Mouse (Mus musculus) midbrain, embryonic 11.5 days (tissue): ENCODE results near the gene Trpv6. TPM values are rescaled to one million over a fixed set of nuclear protein-coding genes. Genes with fewer than 3 reads are reported as not detected.
A peak's percentile ranks its signal among the peaks of the same experiment; 100 is the strongest.

Source experiments
- ATAC-seq: fragments of 200-750 bp; cut with Nextera tagmentation; 2 replicates; pipeline ENCODE4 v1.8.0; 2017; ENCODE audit warnings: moderate TSS enrichment, moderate library complexity; ENCODE audit not compliant: low FRiP score
- DNase-seq: peaks from one replicate; pipeline ENCODE4 v3.0.0; 2015; ENCODE audit warnings: low spot score; ENCODE audit errors: missing footprints
- H3K27ac ChIP-seq: fragments of 300-500 bp; sonication (generic); 2 replicates; pipeline ENCODE4 v1.5.1; 2014; ENCODE audit warnings: low read depth, low read length
- H3K27me3 ChIP-seq: fragments of 300-500 bp; sonication (generic); 2 replicates; pipeline ENCODE4 v1.6.1; 2014; ENCODE audit warnings: mild to moderate bottlenecking, low read length, moderate library complexity, mixed read lengths; ENCODE audit not compliant: control insufficient read depth, insufficient read depth
- H3K36me3 ChIP-seq: fragments of 300-500 bp; sonication (generic); 2 replicates; pipeline ENCODE4 v1.6.1; 2014; ENCODE audit warnings: mild to moderate bottlenecking, low read length, moderate library complexity, mixed read lengths; ENCODE audit not compliant: control insufficient read depth, insufficient read depth
- H3K4me1 ChIP-seq: fragments of 300-500 bp; sonication (generic); 2 replicates; pipeline ENCODE4 v1.6.1; 2014; ENCODE audit warnings: low read length; ENCODE audit not compliant: control insufficient read depth, insufficient read depth
- H3K4me2 ChIP-seq: fragments of 300-500 bp; sonication (generic); 2 replicates; pipeline ENCODE4 v1.6.1; 2014; ENCODE audit warnings: mild to moderate bottlenecking, moderate library complexity
- H3K4me3 ChIP-seq: fragments of 300-500 bp; sonication (generic); 2 replicates; pipeline ENCODE4 v1.5.1; 2014; ENCODE audit warnings: low read depth, low read length
- H3K9ac ChIP-seq: fragments of 300-500 bp; sonication (generic); 2 replicates; pipeline ENCODE4 v1.6.1; 2014; ENCODE audit warnings: low read length
- H3K9me3 ChIP-seq: fragments of 300-500 bp; sonication (generic); 2 replicates; pipeline ENCODE4 v1.6.1; 2016; ENCODE audit warnings: low read length; ENCODE audit not compliant: control insufficient read depth
- WGBS: fragments of 180-500 bp; shearing (Covaris S2); extraction: QIAGEN DNeasy Blood & Tissue Kit; methylation state at CpG from one replicate; pipeline ENCODE4 v1.1.7; 2014; 5-methylcytosine and 5-hydroxymethylcytosine counted together
- polyA plus RNA-seq: library from polyadenylated mRNA; unstranded; fragments of >200 nt; fragmentation: Nextera tagmentation; extraction: Ambion mirVana; gene quantifications from 2 replicates; pipeline ENCODE4 v1.2.1, GENCODE M21; 2014

Gene Trpv6
- polyA plus RNA-seq, 1 experiment from 2014 or later, result 0.27 TPM

DNA sequence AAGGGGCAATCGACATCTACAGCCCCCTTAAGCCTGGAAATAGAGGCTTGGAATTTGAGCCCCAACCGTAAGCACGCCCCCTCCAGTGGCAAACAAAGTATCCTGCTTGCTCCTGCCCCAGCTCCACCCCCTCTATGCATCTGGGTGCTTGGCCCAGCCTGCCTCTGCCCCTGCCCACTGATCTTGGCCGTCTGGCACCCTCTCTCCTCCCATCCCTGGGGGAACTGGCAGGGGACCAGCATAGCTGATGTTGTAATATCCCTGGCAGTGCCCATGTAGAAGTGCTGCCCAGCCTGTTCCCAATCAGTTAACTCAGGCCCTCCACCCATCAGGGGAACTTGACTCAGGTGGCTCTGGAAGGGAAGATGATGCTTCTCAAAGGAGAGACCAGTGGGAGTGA, 30.0 kb downstream of the Trpv6 start:
- 1% methylated on average over 4 of the region's 4 CpGs for WGBS

GRCm38 (mm10) chr6:41605794-41606104, 30.5 kb downstream of the Trpv6 start:
- H3K4me2 ChIP-seq, result peak overlapping the region; percentile 88
- H3K9ac ChIP-seq, result peak overlapping the region; percentile 72
- no peaks in the 10 kb centered on the region for H3K27me3 ChIP-seq
- no peak for DNase-seq
- ATAC-seq, result no peak
- H3K27ac ChIP-seq, result peak overlapping the region; percentile 68; the same call in 1 of the 2 replicates
- peak overlapping the region; percentile 65 for H3K4me3 ChIP-seq
- H3K4me1 ChIP-seq, result peaks cover 9% of the 10 kb centered on the region; the same call in 1 of the 2 replicates
- H3K36me3 ChIP-seq, result no peaks in the 10 kb centered on the region
- WGBS, result 0% methylated on average over 7 of the region's 7 CpGs
- H3K9me3 ChIP-seq, result no peaks in the 10 kb centered on the region

More for the DNA sequence above, 30.0 kb downstream of the Trpv6 start:
- Histone ChIP-seq H3K4me1 (peaks cover 9% of the 10 kb centered on the region; the same call in 1 of the 2 replicates), H3K36me3 (no peaks in the 10 kb centered on the region), H3K4me2 (peak overlapping the region; percentile 88), H3K27me3 (no peaks in the 10 kb centered on the region), H3K27ac (no peak overlapping the region), H3K9me3 (no peaks in the 10 kb centered on the region), H3K9ac (peak overlapping the region; percentile 72), H3K4me3 (peak overlapping the region; percentile 65)
- ATAC-seq, result peak; percentile 3; the same call in 1 of the 2 replicates
- DNase-seq, result no peak

GRCm38 (mm10) chr6:41605061-41605793, 31.0 kb downstream of the Trpv6 start, which contains the start of gene Ephb6:
Gene Ephb6, plus strand, starts transcription at chr6:41605482.
- no peaks in the 10 kb centered on the region for H3K36me3 ChIP-seq
- H3K4me2 ChIP-seq, result peak within 1 kb of the TSS; percentile 88
- H3K9me3 ChIP-seq, result no peaks in the 10 kb centered on the region
- ATAC-seq, result peak; percentile 95
- peak within 1 kb of the TSS; percentile 65 for H3K4me3 ChIP-seq
- peak within 1 kb of the TSS; percentile 68 for H3K27ac ChIP-seq
- WGBS, result under 1% methylated on average over 66 of the region's 68 CpGs
- DNase-seq, result peak; percentile 97
- H3K27me3 ChIP-seq, result no peaks in the 10 kb centered on the region
- peak within 1 kb of the TSS; percentile 72 for H3K9ac ChIP-seq
- H3K4me1 ChIP-seq, result peaks cover 9% of the 10 kb centered on the region; the same call in 1 of the 2 replicates

- peak overlapping the region; percentile 72 for H3K9ac ChIP-seq
- H3K27me3 ChIP-seq, result no peaks in the 10 kb centered on the region
- H3K4me2 ChIP-seq, result peak overlapping the region; percentile 88
- H3K9me3 ChIP-seq, result no peaks in the 10 kb centered on the region
- peak overlapping the region; percentile 65 for H3K4me3 ChIP-seq
- WGBS, result under 1% methylated on average over 23 of the region's 23 CpGs
- H3K4me1 ChIP-seq, result peaks cover 9% of the 10 kb centered on the region; the same call in 1 of the 2 replicates
- peak; percentile 98 for DNase-seq
- ATAC-seq, result peak; percentile 70
- H3K36me3 ChIP-seq, result no peaks in the 10 kb centered on the region
- peak overlapping the region; percentile 68; the same call in 1 of the 2 replicates for H3K27ac ChIP-seq
Observed at GRCm38 (mm10) chr6:41604401-41605050, 31.7 kb downstream of the Trpv6 start.

DNA sequence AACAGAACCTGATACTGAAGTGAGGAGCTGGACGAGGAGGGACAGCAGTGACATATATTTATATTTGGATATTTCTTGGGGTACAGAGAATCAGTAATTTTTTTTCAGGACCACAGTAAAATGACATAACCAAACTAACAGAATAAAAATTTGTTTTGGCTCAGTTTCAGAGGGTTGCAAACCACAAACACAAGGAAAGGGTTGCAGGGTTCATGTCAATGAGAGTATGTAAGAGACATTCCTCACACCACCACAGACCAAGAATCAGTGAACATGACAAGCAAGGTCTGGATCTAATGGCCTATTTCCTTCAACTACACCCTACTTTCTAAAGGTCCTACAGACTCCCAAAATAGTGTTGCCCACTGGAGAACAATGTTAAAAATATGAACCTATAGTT, 54.0 kb downstream of the Trpv6 start:
- no peak overlapping the region for H3K9ac ChIP-seq
- H3K9me3 ChIP-seq, result no peaks in the 10 kb centered on the region
- no peak for ATAC-seq
- whole genome bisulfite sequencing, result 83% methylated on average over 1 of the region's 1 CpGs
- H3K36me3 ChIP-seq, result no peaks in the 10 kb centered on the region
- no peak for DNase-seq
- H3K4me3 ChIP-seq, result no peak overlapping the region
- no peak overlapping the region for H3K4me2 ChIP-seq
- H3K27ac ChIP-seq, result no peak overlapping the region
- no peaks in the 10 kb centered on the region for H3K27me3 ChIP-seq
- H3K4me1 ChIP-seq, result no peaks in the 10 kb centered on the region

DNA sequence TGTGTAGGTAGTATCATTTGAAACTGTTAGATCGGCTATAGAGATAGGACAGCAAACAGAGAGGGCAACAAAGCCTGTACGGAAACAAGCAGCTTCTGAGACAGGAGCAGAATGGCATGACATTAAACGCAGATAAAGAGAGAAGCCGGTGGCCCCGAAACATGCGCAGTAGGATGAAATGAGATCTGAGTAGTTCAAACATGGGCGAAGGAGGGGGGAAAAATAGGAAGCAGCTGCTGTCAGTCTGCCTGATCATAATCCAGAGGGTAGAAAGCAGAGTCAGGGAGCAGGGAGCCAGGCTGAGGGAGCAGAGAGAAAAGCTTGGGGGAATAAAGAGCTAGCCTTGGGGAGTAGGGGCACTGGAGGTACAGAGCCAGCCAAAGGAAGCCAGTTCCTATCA, 54.9 kb downstream of the Trpv6 start:
- H3K4me2 ChIP-seq, result no peak overlapping the region
- no peaks in the 10 kb centered on the region for H3K27me3 ChIP-seq
- H3K4me1 ChIP-seq, result no peaks in the 10 kb centered on the region
- ATAC-seq (peak; percentile 69), DNase-seq (no peak)
- no peaks in the 10 kb centered on the region for H3K9me3 ChIP-seq
- H3K9ac ChIP-seq, result no peak overlapping the region
- WGBS, result 58% methylated on average over 7 of the region's 7 CpGs
- H3K4me3 ChIP-seq, result no peak overlapping the region
- no peak overlapping the region for H3K27ac ChIP-seq
- no peaks in the 10 kb centered on the region for H3K36me3 ChIP-seq

GRCm38 (mm10) chr6:41577297-41577696, 58.9 kb downstream of the Trpv6 start:
- Histone ChIP-seq H3K27ac (no peak overlapping the region), H3K9me3 (no peaks in the 10 kb centered on the region), H3K36me3 (no peaks in the 10 kb centered on the region), H3K4me1 (no peaks in the 10 kb centered on the region), H3K4me3 (no peak overlapping the region), H3K27me3 (no peaks in the 10 kb centered on the region), H3K9ac (no peak overlapping the region), H3K4me2 (no peak overlapping the region)
- ATAC-seq (no peak), DNase-seq (no peak)
- 52% methylated on average over 5 of the region's 5 CpGs for WGBS

- no peaks in the 10 kb centered on the region for H3K36me3 ChIP-seq
- no peak for DNase-seq
- H3K4me1 ChIP-seq, result no peaks in the 10 kb centered on the region
- H3K27ac ChIP-seq, result no peak overlapping the region
- no peak overlapping the region for H3K4me3 ChIP-seq
- H3K4me2 ChIP-seq, result no peak overlapping the region
- H3K27me3 ChIP-seq, result no peaks in the 10 kb centered on the region
- no peak overlapping the region for H3K9ac ChIP-seq
- H3K9me3 ChIP-seq, result no peaks in the 10 kb centered on the region
- ATAC-seq, result no peak
- 67% methylated on average over 5 of the region's 5 CpGs for WGBS
Observed at GRCm38 (mm10) chr6:41576526-41577097, 59.6 kb downstream of the Trpv6 start.
